Mouse (Mus musculus) hematopoietic stem cell, adult 5-6 weeks (primary cell): ENCODE data around the gene Hyal1. TPM values are rescaled to one million over a fixed set of nuclear protein-coding genes. Genes with fewer than 3 reads are reported as not detected.
A peak's percentile ranks its signal among the peaks of the same experiment; 100 is the strongest.

Experiments used
- ATAC-seq, 2 experiments: fragments of 125-278 bp in 1 of 2; replicated peaks in 1 of 2; 2 replicates each; pipeline ENCODE4 v1.8.0; 2016 to 2017; ENCODE audit warnings: inconsistent platforms in 2 of 2, mild to moderate bottlenecking in 2 of 2, moderate number of reproducible peaks in 2 of 2, low read depth in 1 of 2, moderate TSS enrichment in 1 of 2; ENCODE audit not compliant: low FRiP score in 2 of 2, poor library complexity in 2 of 2, severe bottlenecking in 2 of 2, insufficient read depth in 1 of 2, low TSS enrichment in 1 of 2
- total RNA-seq: library from RNA; stranded (forward); fragments of 172-1452, 232-1000 nt; gene quantifications from 2 replicates; pipeline ENCODE4 v1.2.3, GENCODE M21; 2017

Gene Hyal1
- total RNA-seq, 1 experiment from 2014 or later, result 5.2 TPM

GRCm38 (mm10) chr9:107624539-107624938 lies 47.8 kb downstream of the Hyal1 start:
- peak; percentile 44 to 54; a peak in 3 of 4 replicates for ATAC-seq

DNA sequence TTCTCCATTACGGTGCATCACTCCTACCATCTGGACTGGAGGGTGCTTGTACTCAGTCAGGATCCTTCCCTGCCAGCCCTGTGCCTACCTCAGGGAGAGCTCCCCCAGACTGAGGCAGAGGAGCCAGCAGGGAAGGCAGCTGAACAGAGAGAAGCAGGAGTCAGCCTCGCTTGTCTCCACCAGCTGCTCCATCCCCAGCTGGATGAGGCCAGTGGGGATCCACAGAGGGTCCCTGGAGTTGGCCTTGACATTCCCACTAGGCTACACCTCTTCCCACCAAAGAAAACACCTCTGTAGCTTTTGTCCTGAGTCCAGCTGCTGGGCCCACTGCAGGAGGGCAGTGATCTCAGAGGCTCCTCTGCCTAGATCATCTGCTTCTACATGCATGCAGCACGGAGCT lies 48.2 kb downstream of the Hyal1 start:
- no peak for ATAC-seq

GRCm38 (mm10) chr9:107625351-107626128 lies 48.8 kb downstream of the Hyal1 start:
- ATAC-seq, result no peak

- ATAC-seq, result peak in 1 of 2 experiments; percentile 21; a peak in 1 of 4 replicates
Measured at GRCm38 (mm10) chr9:107626158-107626843, 49.6 kb downstream of the Hyal1 start.

- peak; percentile 27 to 46; a peak in 2 of 4 replicates for ATAC-seq
Measured at GRCm38 (mm10) chr9:107626844-107627277, 50.1 kb downstream of the Hyal1 start.

GRCm38 (mm10) chr9:107627387-107628255 lies 50.9 kb downstream of the Hyal1 start:
- no peak for ATAC-seq

GRCm38 (mm10) chr9:107628721-107629410 lies 52.1 kb downstream of the Hyal1 start:
- ATAC-seq, result peak; percentile 67 to 71

- ATAC-seq, result no peak
Measured at GRCm38 (mm10) chr9:107629411-107629730, 52.6 kb downstream of the Hyal1 start.

- ATAC-seq, result no peak
Measured at GRCm38 (mm10) chr9:107629901-107630425, 53.2 kb downstream of the Hyal1 start.

DNA sequence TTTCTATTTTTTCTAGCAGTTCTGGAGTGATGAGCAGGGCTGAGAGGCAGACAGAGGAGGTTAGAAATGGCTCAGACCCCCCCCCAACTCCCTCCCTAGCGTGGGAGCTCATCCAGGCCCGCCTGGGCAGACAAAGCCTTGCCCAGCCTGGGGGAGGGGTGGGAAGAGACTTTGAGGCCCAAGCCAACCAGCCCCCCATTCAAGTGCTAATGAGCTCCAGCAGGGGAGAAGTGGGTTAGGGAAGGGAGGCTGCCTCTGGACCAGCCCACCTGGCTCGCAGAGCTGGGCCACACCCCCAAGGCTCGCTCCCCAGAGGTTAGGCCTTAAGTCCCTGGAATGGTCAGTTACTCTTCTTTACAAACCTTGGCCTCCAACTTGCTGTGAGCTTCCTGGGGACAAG lies 53.8 kb downstream of the Hyal1 start:
- ATAC-seq, result no peak

Other genes starting within 250 kb of the Hyal1 start
- 11.5 and 37.2 TPM in 2 replicates for gene Hemk1, start 238.6 kb upstream of the Hyal1 start, total RNA-seq
- gene 6430571L13Rik, start 236.3 kb upstream of the Hyal1 start, total RNA-seq, result 0.25 and 0.50 TPM in 2 replicates
- gene Cacna2d2, start 177.3 kb upstream of the Hyal1 start, total RNA-seq, result 0.19 and 1.8 TPM in 2 replicates
- gene Tmem115, start 43.0 kb upstream of the Hyal1 start, total RNA-seq, result 12.6 and 16.2 TPM in 2 replicates
- gene Cyb561d2, start 34.7 kb upstream of the Hyal1 start, total RNA-seq, result 15.3 and 19.7 TPM in 2 replicates
- 5.9 and 27.5 TPM in 2 replicates for gene Nprl2, start 34.7 kb upstream of the Hyal1 start, total RNA-seq
- not detected in 2 replicates for gene Zmynd10, start 29.6 kb upstream of the Hyal1 start, total RNA-seq
- 36.3 and 47.8 TPM in 2 replicates for gene Rassf1, start 25.4 kb upstream of the Hyal1 start, total RNA-seq
- 16.2 and 23.7 TPM in 2 replicates for gene Tusc2, start 13.7 kb upstream of the Hyal1 start, total RNA-seq
- gene Hyal2, start 9.0 kb upstream of the Hyal1 start, total RNA-seq, result 4.0 and 4.2 TPM in 2 replicates
- 12.2 and 12.7 TPM in 2 replicates for gene Naa80, start 2.0 kb downstream of the Hyal1 start, total RNA-seq
- gene Hyal3, start 3.9 kb downstream of the Hyal1 start, total RNA-seq, result 0.35 and 3.9 TPM in 2 replicates
- 49.8 and 62.7 TPM in 2 replicates for gene Ifrd2, start 10.7 kb downstream of the Hyal1 start, total RNA-seq
- gene Sema3b, start 32.3 kb downstream of the Hyal1 start, total RNA-seq, result not detected in 2 replicates
- gene Gnai2, start 58.4 kb downstream of the Hyal1 start, total RNA-seq, result 345 and 415 TPM in 2 replicates
- gene Slc38a3, start 92.6 kb downstream of the Hyal1 start, total RNA-seq, result not detected in 2 replicates
- gene Gnat1, start 102.8 kb downstream of the Hyal1 start, total RNA-seq, result not detected in 2 replicates
- 0.89 and 1.2 TPM in 2 replicates for gene Sema3f, start 133.5 kb downstream of the Hyal1 start, total RNA-seq
- gene Rbm5, start 194.1 kb downstream of the Hyal1 start, total RNA-seq, result 309 and 331 TPM in 2 replicates